Mouse (Mus musculus) layer of hippocampus, postnatal 10 days (tissue): Measurements from ENCODE around the gene Rnf135. TPM values are rescaled to one million over a fixed set of nuclear protein-coding genes. Genes with fewer than 3 reads are reported as not detected.
"Not testable (repeated sequence)": the region's sequence is repeated elsewhere in the genome, so short reads cannot be mapped to it uniquely, and the experiment has no call there.

ENCODE experiments used
- DNase-seq, 2 experiments: peaks; one replicate each; pipeline ENCODE4 v3.0.0; 2021; ENCODE audit warnings: low spot score in 2 of 2
- total RNA-seq, 2 experiments: library from RNA; stranded (reverse); gene quantifications; 2 replicates each; pipeline ENCODE4 v1.2.3; 2021

The Rnf135 gene
- total RNA-seq, 2 experiments from 2014 or later = 3.3 to 4.1 TPM

DNA sequence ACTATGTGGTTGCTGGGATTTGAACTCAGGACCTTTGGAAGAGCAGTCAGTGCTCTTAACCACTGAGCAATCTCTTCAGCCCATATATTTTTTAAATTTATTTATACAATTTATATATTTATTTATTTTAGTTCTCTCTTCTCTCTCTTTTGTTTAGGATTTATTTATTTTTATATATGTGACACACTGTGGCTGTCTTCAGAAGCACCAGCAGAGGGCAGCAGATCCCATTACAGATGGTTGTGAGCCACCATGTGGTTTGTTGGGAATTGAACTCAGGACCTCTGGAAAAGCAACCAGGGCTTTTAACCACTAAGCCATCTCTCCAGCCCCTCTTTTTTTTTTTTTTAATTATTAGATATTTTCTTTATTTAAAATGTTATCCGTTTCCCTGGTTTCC is 16.7 kb downstream of the Rnf135 start:
- DNase-seq = no peak

DNA sequence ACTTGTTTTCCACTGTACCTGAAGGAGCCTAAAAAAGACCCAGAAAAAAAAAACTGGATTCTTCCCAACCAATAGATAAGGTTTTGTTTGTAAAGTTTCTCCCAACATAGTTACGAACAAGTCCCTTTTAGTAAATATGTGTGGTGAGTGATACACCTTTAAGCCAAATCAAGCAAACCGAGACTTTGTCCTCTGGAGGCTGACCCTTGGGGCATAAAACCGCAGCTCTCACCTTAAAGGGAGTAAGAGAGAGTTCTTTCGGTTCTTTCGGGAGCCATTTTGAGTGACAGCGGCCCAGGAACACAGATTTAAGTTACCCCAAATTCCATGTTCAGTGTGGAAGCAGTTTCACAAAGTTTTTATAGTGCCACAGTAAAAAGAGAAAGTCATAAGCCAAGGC is 18.6 kb downstream of the Rnf135 start:
- no peak for DNase-seq

DNA sequence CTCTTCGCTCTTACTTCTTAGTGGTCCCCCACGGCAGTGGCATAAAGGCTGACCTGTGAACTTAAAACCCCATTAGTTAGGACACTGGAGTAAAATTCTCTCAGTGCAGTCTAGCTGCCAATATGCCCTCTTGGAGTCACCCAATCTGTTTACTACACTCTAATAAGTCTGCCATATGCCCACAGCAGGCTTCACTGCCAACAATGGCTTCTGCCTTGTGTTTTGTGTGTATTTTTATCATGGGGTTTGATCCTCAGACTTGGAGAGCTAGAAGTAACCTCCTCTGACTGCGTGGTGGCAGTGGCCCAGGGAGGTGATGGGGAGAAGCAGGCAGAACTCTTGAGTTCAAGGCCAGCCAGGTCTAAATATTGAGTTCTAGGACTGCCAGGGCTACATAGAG is 20.4 kb downstream of the Rnf135 start:
- peak in 1 of 2 experiments; percentile 27 for DNase-seq

DNA sequence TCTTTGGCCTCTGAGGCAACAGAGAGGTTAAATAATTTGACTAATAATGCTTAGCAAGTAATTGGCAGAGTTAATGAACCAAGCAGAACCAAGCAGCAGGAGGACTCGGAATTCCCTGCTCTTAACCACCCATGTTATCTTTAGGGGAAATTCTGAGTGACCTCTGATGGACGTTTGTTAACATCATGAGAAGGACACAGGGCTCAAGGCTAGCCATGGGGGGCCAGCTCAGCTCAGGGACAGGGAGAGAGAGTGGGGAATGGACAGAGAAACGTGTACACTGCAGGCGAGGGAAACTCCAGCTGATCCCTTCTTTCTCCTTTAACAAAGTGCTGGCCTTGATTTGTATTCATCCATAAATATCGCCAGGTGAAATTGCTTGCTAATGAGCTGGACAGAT is 21.3 kb downstream of the Rnf135 start:
- no peak for DNase-seq

DNA sequence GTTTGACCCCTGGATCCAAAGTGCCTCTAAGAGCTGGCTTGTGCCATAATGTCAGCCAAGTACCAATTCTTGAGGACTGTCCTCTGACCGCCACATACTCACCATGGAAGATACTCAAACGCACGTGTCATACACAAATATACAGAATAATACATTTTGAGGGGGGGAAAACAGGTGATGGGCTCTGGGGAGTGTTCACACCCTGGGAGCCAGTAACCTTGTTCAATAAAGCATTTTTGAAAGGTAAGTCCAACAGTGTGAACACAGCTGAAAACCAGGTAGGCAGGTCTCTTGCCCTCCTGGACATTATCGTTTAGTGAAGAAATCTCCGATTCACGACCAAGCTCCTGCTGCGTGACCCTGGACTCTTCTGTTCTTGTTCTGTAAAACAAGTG is 24.8 kb downstream of the Rnf135 start:
- DNase-seq = no peak

DNA sequence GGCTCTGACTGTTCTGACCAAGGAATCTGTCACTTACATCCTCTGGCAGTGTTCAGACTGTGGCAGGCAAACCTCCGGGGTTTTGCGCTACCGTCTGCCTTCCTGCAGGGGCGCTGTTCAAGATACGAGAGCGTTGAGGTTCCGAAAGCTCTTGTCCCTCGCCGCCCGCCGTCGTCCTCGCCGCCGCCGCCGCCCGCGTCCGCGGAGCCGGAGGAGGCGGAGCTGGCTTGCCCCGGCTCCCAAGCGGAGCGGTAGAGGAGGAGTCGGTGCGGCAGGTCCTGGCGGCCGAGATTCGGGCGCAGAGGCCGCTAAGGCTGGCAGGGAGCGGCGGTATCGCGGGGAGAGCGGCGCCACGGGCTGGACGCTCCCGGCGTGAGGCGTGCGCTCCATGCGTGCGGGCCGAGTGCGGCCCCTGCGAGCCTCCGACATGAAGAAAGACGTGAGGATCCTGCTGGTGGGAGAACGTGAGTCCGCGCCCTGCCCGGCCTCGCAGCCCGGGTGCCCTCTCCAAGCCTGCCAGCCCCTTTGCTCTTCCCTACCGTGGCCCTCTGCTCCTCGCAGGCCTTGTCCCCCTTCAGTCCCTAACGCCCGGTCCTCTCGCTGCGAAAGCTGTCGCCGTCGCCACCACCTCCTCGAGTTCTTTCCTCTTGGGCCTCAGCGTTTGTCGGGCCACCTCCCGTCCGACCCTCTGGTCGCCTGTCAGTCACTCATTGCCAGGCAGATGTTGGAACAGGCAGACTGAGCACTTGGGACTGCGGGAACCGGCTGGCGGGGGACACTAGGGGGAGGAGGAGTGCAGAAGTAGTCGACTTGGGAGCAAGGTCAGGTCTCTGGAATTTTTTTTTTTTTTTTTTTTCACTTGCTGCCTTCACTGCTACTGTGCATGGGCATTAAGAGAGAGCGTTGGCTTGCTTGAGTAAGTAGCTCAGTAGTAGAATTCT is 25.5 kb downstream of the Rnf135 start, which contains the start of gene Rhot1:
Rhot1 (plus strand) TSS at position 160 of the 941 bp plus-strand sequence.
- peak; percentile 99 for DNase-seq

DNA sequence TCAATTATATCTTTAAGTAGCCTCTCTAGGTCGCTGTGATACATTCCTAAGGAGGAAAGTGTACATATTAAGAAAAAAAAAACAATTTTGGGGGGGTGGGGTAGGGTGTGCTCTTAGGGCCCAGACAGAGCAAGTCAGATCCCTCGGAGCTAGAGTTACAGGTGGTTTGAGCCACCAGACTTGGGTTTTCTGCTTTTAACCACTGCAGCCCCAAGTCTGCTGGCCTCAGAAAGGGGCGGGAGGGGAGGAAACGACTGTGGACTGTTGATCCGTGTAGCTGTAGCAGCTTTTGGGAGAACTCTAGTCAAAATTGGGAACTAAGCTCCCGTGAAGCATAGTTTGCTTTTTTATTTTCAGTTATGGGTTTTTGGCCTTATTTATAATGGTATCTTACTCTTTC is 26.7 kb downstream of the Rnf135 start:
- no peak for DNase-seq

DNA sequence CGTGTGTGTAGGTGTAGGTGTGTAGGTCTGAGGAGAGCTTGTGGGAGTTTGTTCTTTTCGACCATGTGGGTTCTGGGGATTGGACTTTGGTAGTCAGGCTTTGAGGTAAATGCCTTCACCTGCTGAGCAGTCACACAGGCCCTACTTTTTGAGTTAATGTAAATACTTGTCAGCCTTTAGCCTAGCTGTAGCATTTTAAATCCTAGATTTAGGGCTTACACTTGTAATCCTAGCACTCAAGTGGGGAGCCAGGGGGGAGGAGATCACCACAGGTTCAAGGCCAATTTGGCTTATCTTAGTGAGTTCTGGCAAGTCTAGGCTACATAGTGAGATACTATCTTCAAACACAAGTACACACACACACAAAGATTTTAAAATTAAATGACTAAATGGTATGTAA is 28.6 kb downstream of the Rnf135 start:
- no peak for DNase-seq

DNA sequence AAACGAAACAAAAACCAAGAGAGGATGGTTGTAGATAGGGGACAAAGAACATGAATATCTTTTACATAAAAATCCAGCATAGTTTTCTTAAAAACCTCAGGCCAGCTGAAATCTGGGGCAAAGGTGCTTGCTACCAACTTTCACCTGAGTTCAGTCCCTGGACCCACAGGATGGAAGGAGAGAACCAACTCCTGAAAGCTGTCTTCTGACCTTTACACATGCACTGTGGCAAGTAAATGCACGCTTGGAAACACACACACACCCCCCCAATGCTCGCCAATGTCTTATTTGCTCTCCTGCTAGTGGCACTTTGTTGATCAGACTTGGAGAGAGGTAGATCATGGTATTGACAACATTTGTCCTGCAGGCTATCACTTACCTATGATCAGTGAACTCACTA is 31.6 kb downstream of the Rnf135 start:
- no peak for DNase-seq

DNA sequence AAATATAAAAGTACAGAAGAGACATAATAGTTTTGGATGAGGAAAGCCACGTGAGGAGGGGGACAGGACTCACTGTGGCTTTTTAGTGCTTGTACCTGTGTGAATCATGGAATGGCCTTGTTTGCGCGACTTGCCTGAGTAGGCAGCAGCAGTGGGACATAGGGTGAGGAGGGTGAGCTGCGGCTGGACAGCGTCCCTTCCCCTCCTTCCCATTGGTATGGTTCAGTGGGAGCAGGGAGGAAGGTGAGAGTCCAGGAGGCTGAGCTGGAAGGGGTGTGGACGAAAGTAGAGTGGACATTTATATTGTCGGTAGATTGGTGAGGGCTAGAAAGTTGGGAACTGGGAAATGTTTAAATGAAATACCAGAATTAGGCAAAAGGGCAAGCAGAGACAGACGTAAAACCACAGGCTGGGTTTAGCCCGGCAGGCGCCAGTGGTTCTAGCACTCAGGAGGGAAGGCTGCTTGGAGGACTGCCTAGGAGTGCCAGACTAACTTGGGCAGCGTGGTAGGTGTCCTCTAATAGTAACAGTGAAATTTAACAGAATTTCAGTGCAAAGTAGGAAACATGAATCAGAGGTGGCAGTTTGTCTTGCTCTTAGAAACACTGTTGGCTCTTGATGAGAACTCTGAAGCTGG is 35.1 kb downstream of the Rnf135 start:
- no peak for DNase-seq

DNA sequence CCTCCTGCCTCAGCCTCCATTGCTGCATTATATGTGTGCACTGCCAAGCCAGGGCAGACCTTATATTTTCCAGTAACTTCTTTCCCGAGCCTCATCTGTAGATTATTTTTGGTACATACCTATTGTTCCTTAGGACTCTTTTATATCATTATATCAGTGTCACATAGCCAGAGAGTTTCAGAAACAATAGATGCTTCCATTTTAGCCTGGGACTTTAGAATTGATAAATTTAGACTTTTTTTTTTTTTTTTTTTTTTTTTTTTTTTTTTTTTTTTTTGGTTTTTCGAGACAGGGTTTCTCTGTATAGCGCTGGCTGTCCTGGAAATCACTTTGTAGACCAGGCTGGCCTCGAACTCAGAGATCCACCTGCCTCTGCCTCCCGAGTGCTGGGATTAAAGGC is 46.4 kb downstream of the Rnf135 start:
- not testable (repeated sequence) for DNase-seq

DNA sequence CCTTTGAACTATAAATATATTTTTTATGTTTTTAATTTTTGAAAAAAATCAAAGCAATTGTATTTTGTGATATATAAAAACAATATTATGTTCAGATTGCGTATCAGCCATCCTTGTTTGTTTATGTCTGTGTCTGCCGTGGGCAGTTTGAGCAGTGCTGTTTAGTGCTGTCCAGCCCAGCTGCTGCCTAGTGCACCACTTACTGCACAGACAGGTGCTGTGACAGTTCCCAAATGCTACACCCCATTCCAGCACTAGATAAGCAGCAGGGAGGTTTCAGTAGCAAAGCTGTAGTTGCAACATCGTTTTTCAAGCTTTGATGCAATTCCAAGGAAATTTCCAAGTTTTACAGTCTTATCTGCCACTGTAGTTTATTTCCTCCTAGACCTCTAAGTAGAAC is 53.6 kb downstream of the Rnf135 start:
- no peak for DNase-seq

DNA sequence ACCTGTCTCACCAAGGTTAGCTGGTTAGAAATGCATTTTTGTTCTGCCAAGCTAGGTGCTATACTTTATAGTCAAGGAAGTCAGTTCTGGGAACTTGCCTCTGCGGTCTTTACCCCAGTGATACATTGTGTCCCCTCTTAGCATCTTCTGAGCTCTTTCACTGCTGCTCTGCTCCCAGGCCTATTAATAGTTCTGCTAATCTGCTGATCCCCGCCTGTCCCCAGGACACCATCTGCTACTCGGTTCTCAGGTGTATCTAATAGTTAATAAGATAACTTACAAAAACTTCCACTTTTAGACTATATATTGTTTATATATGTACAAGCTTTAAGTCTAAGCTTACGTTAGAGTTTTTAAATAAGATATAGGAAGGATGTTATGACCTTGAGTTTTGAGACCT is 54.7 kb downstream of the Rnf135 start:
- no peak for DNase-seq

DNA sequence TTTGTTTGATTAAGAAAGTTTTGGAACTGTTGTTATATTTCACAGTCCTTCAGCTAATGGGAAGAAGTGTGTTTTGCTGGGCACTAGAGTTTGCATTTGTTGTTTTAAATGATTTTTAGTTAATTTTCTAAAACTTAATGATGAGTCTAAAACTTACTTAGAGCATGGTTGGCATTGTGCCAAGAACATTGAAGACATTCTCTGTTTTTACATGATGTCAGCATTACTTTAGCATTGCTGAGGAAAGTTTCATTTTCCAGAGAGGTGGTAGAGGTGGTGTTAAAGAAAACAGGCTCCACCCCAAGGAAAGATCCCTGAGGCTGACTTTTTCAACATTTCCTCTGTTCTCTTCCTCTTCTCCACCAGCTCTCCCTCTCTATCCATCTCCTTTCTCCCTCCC is 63.4 kb downstream of the Rnf135 start:
- DNase-seq = no peak

DNA sequence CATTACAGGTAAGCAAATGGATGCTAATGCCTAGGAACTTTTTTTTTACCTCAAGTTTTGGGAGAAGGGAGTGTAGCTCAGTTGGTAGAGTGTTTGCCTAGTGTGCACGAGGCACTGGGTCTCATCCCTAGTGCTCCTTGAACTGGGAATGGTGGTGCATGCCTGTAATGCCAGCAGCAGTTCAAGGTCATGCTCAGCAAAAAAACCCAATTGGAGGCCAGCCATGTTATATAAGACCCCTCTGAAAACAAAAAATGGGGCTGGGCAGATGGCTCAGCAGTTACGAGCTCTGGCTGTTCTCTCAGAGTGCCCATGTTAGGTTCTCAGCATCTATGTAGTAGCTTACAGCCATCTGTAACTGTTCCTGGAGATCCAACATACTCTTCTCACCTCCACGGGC is 64.9 kb downstream of the Rnf135 start:
- DNase-seq = no peak

Other genes with a start within 250 kb of the Rnf135 start
- gene Utp6, start 221.5 kb upstream of the Rnf135 start, total RNA-seq = 10 to 100 TPM; 37.6 to 40.1 TPM
- 10 to 100 TPM; 33.0 to 37.0 TPM for gene Suz12, start 190.7 kb upstream of the Rnf135 start, total RNA-seq
- 10 to 100 TPM; 18.0 to 18.6 TPM for gene Crlf3, start 102.9 kb upstream of the Rnf135 start, total RNA-seq
- gene Atad5, start 94.5 kb upstream of the Rnf135 start, total RNA-seq = 1 to 10 TPM; 6.0 to 6.6 TPM
- 10 to 100 TPM; 10.7 to 10.8 TPM for gene Tefm, start 41.7 kb upstream of the Rnf135 start, total RNA-seq
- gene Adap2, start 29.7 kb upstream of the Rnf135 start, total RNA-seq = 1 to 10 TPM; 8.5 to 9.7 TPM
- gene Rhot1, start 25.2 kb downstream of the Rnf135 start, total RNA-seq = 10 to 100 TPM; 62.2 to 64.0 TPM
- 10 to 100 TPM; 18.9 to 19.6 TPM for gene Rhbdl3, start 117.1 kb downstream of the Rnf135 start, total RNA-seq
- 10 to 100 TPM; 43.5 to 46.0 TPM for gene 5730455P16Rik, start 194.2 kb downstream of the Rnf135 start, total RNA-seq
- gene Zfp207, start 199.4 kb downstream of the Rnf135 start, total RNA-seq = 100 to 1,000 TPM; 152 to 164 TPM
- gene Psmd11, start 244.8 kb downstream of the Rnf135 start, total RNA-seq = 100 to 1,000 TPM; 106 to 116 TPM